Mouse (Mus musculus): ENCODE measurements at regions not wholly inside any gene's neighbourhood (a gene's known extent, or its start where the extent isn't known, plus 50 kb on each side); places are given as distances from the start of the nearest gene placed in this dataset.

DNA sequence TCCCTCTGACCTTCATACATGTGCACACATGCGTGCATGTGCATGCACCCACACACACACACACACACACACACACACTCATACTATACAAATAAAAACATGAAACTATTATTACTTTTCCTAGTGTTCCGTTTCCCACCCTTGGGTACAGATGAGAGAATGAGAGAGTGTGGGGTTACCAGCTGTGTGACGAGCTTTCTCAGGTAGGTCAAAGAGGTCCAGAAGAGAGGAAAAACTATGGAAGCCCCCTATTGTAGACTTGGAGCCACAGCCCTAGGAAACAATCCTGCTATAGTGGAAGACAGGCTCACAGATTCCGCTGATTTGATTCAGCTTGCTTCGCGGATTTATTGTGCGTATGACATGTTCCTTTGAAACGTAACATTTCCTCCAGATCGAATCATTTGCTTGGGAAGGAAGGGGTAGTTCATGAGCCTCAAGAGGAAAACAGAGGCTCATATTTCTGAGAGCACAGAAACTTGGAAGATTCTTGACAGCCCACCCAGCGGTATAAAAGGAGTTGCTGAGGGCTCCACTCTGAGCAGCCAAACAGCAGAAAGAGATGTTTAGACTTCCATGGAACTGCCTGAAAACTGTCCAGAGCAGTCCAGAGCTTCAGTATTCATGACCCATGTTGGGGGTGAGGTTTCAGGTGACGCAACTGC is 2486.9 kb upstream of the 5930422O12Rik start:
- no peak for DNase-seq (ENCODE audit: low spot score)
- intact Hi-C loops (cut with DNase I), result no loop called here

DNA sequence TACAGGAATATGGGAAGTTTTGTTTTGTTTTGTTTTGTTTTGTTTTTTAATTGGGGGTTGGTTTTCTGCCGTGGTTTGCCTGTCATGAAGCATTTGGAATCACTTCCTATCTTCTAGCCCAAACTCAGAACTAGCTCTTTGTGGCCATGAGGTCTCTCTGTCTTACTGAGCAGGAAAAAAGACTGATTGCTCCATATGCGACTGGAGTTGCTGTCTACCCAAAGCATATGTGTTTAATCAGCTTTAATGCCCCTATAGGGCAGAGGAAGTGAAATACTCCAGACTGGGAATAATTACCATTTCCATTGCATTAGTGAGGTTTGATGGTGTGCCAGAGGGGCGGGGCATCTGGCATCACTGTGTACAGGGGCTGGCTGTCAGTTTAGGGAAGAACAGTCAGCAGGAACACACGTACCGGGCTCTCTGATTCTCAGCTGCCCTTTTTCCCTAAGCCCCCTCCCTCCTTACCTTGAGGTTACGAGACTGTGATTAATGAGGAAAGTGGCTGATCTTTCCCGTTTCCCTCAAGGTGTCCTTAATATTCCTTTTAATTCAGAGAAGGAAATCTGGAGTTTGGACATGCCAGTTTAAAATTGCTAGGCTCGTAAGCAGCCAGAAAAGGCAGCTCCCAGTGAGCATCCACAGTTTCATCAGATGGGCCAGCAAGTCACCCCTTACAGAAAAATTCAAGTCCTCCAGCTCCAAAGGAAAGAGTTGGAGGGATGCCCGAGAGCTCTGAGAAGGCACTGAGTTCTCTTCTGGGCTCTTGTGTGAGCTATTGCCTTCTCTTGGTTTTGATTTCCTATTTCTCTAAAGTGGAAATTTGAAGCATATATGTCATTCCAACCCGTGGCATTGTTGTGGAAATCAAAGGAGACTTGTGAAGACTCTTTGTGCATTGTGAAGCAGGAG is 2482.1 kb upstream of the 5930422O12Rik start:
- no peak for DNase-seq (ENCODE audit: low spot score)
- intact Hi-C loops (cut with DNase I), result no loop called here

DNA sequence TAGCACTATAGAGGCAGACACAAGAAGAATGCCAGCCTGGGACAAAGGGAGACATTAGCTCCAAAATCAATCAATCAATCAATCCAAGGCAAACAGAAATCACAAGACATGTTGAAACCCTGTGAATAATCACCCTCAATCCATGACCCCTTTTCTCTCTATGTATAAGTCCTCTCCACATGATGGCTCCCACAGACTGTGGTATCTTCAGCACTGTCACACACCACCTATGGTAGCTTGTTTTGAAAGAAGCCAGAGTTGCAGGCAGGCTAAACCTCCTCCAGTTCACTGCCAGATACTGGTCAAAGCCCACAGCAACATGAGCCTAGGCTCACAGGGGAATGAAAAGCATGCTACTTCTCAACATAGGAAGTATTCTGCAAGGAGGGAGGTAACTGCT is 2475.7 kb upstream of the 5930422O12Rik start:
- DNase-seq (ENCODE audit: low spot score), result no peak
- intact Hi-C loops (cut with DNase I), result no loop called here

DNA sequence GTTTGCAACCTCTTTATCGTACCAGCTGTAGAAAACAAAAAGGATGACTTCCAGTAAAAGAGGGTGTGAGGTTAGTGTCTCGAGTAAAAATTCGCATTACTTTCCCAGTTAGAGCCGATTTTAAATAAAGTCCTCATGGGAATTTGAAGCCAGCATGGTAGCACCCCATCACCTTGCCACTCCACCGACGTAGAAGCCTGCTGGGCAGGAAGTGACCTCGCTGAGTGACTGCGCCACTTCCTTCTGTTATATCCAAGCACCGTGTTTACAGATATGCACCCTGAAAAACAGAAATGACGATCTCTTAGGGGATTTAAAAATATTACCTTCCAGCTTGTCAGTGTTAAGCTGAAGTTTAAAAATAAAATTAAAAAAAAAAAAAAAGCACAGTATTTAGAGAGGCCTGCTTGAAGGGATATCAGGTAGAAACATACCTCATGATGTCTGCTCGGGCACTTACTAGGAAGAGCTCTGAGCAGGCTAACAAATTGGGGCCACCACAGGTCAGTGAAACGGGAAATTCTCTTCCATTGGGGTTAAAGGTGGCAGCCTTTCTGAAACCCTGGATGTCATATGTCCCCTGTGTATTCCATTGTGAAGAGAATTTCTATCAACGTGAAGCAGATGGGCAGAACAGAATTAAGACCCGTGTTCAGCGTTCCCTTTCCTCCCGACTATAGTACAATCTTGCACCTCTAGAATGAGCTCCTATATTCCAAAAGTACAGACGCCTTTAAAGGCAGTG is 2468.9 kb upstream of the 5930422O12Rik start:
- DNase-seq (ENCODE audit: low spot score), result no peak
- intact Hi-C loops (cut with DNase I), result no loop called here

DNA sequence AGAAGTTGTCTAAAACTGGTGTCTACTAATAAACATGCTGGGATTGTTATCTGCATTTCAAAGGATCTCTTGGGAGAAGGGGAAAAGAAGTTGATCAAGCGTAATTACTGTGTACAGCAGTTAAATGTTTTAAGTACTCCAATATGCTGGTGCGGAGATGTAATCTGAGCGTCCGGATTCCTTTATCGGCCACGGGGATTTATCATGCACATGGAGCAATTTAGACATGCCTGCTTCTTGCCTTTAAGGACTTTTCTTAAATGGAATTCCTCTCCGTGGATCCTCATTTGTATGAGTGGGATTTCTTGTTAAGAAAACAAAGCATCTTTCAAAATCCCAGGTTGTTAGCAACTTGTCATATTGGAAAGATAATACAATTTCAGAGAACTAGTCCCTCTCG is 2468.0 kb upstream of the 5930422O12Rik start:
- intact Hi-C loops (cut with DNase I), result no loop called here
- no peak for DNase-seq (ENCODE audit: low spot score)

DNA sequence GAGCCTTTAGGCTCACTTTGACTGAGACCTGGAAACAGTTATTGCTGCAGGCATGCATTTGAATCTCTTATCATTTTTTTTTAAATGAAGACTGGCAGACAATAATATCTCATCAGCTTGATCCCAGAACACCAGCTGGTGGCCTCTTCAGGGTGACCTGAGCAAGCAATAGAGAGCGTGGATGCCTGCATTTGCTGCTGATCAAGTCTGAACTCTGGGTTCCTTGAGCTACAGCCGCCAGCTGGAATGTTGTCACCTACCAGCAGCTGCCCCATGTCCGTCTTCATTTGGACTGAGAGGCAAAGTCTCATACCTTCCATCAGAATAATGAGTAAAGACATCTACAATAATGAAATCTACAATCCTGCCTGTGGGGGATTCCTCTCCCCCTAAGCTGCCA is 2466.3 kb upstream of the 5930422O12Rik start:
- DNase-seq (ENCODE audit: low spot score), result no peak
- intact Hi-C loops (cut with DNase I), result no loop called here

DNA sequence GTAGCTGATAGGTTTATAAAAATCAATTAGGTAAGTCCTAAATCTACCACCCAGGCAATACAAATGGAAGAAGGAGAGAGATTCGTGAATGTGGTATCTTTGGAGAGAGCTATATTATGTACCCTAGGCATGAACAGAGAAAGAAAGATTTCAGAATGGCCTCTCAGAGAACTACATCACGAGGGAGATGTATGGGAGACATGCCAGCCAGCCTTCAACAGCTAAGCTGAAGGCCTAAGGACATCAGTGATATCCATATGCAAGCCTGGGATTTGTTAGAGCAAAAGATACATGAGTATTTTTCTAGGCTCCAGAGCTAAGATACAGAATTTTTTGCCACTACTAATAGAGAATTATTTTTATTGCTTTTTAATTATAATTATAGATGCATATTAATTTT is 2445.7 kb upstream of the 5930422O12Rik start:
- intact Hi-C loops (cut with DNase I), result no loop called here
- DNase-seq (ENCODE audit: low spot score), result no peak

DNA sequence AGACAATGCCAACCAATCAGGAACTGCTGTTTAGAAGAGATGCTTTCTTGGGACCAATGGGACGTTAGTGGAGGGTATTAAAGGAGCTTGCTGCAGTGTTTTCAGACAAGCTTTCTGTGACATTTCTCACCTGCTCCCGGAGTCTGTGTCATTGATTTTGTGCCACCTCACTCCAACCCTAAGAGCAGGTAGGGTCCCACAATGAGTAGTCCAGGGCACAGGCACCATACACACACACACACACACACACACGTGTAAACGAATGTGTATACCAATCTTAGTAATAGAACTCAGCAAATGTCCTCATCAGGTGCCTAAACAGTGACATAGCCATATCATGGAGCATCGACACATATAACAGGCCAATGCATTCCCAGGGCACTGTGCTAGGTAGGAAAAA is 2440.5 kb upstream of the 5930422O12Rik start:
- DNase-seq (ENCODE audit: low spot score), result no peak
- intact Hi-C loops (cut with DNase I), result no loop called here

DNA sequence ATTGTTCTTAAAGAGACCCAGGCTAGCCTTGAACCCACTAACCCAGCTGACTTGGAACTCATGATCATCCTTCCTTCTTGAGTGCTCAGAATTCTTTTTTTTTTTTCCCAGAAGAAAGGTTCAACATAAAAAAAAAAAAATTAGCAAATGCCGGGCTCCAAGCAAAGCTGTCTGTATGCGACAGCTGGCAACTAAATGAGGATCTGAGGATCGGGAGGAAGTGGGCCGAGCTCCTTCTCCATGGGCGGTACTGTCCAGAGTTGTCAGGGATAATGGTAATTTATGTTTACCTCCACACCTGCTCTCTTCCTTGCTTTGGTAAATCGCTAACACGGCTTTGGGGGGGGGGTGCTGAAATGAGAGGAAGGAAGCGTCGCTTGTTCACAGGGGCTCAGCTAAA is 2429.9 kb upstream of the 5930422O12Rik start:
- no peak for DNase-seq (ENCODE audit: low spot score)
- intact Hi-C loops (cut with DNase I), result no loop called here

DNA sequence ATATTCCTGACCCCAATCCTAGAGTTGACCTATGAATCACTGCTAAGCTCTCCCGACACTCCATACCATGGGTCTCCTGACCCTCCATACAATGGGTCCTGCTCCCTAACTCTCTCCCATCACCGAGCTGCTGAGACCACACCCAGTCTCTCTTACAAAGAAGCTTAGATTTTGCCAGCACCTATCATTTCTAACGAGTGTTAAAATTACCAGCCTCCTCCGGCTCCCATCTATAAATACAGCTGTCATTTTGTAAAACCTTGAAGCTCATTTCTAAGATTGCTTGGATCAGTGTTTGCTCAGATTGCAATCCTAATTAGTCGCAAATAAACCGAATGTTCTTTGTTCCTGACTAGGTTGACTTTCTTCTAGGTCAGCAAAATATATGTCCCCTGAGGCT is 2428.4 kb upstream of the 5930422O12Rik start:
- no peak for DNase-seq (ENCODE audit: low spot score)
- intact Hi-C loops (cut with DNase I), result no loop called here

DNA sequence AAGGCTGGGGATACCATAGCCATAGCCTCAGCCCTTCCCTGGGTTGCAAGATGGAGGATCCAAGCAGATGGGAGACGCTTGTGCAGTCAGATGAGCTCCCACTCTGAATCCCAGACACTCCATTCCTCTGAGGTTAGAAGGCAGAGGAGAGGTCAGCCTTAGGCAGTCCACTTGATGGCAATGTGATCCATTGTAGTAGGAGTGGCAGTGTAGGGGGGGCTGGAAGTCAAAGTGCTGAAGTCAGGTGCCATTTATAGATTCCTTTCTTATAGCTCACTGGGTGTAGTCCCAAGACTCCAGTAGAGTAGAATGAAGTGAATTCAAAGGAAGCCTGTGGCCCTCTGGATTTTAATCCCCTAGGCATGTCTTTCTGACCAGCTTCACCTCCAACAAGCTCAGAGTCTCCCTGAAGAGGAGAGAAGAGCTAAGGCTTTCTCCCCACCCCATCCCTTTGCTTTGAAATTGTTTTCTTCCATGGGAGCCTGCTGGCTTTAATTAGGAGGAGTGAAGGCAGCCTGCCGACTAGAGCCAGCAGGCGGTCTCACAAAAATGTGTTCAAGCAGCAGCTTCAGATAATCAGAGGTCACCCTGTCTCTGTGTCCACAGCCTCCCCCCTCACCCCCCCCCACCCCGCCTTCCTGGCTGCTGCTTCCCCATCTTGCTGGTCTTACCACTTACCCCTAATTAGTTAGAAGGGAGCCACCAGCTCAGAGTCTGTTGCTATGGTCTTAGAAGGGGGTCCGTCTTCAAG is 2426.4 kb upstream of the 5930422O12Rik start:
- no peak for DNase-seq (ENCODE audit: low spot score)
- intact Hi-C loops (cut with DNase I), result no loop called here

DNA sequence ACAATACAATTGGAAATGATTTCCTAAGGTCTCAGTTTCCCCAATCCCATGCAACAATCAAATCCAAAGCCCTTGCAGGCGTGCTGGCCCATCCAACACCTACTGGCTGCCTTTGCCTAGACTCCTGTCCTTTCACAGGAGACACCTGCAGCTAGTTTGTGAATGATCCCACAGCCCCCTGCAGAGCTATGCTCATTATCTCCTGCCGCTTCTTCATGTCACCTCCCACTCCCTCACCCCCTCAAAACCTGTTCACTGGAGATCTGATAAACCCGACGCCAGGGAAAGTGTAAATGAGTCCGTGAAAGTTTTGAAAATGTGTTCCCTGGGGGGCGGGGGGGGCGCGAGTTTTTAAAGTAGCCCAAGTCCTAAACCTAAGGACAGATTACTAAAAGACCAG is 2420.2 kb upstream of the 5930422O12Rik start:
- no peak for DNase-seq (ENCODE audit: low spot score)

DNA sequence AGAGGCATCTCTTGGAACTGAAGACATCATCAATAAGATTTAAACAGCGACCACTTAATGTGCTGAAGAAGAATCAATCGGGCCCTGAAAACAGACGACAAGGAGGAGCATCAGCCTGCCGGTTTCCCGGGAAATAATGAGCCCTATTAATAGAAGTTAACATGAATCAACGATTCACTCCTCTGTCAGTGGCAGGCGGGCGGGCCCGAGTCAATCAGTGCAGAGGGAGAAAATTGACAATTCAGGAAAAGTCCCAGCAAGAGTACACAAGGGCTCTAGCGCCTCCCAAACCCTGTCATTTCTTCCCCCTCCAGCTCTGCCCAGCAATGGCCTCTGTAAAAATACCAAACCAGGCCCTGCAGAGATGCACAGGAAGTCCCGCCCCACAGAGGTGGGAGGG is 2416.4 kb upstream of the 5930422O12Rik start:
- intact Hi-C loops (cut with DNase I), result no loop called here
- DNase-seq (ENCODE audit: low spot score), result no peak

More for the DNA sequence above, 2420.2 kb upstream of the 5930422O12Rik start:
- intact Hi-C loops (cut with DNase I), result no loop called here

DNA sequence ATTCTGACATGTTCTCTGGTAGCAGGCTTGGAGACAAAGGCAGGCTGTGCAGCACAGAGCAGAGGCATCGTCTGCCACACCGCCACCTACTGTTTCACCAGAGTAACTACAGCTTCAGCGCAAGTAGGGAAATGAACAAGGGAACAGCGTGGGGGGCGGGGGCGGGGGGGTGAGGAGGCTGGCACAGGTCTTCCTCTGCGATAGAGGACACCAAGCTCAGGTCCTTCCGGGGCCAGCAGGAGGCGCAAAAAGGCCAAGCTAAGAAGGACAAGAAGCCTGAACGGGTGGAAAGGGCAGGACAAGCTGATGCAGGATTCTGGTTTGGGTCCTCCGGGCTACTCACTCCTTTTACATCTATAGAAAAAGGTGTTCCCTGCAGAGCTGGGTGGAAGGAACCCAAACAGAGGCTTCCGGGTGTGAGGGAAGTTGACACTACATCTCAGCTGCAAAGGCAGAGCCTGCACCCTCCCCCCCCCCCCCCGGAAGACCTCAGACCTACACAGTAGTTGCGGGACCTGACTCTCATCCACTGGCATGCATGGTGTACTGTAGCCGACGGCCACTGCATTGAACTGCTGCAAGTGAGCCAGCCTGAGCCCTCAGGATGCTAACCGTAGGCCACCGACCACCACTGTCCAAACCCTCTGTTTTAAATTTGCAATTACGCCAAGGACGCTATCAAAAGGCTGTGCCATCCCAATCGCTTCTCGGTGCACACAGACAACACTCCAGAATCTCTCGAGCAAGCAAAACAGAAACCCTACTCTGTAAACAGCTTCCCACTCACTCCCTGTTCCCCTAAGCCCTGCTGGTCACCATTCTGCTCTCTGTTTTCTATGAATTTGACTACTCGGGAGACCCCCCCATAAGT is 2396.6 kb upstream of the 5930422O12Rik start:
- no peak for DNase-seq (ENCODE audit: low spot score)
- intact Hi-C loops (cut with DNase I), result loop anchor here (2.0 kb wide), 1 partner anchor 191 kb away; no protein-coding TSS in a partner anchor

DNA sequence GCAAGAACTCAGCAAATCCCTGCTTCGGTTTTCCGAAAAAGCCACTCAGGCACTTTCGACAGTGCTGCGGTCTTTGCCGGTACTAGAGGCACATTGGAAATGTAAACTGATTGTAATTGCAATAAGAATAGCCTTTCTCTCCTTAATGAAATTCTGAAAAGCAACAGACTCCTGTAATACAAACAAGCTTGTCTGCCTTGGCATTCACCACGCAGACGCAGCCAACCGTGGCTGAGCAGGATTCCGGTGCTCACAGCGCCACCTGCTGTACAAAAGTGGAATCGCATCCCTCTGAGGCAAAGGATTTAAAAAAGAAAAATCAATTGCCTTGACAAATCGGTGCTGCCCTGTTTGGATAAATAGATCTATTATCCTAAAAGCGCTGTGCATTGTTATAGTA is 2395.2 kb upstream of the 5930422O12Rik start:
- intact Hi-C loops (cut with DNase I), result loop anchor here (2.0 kb wide), 1 partner anchor 192 kb away; no protein-coding TSS in a partner anchor
- peak; percentile 37 for DNase-seq (ENCODE audit: low spot score)

DNA sequence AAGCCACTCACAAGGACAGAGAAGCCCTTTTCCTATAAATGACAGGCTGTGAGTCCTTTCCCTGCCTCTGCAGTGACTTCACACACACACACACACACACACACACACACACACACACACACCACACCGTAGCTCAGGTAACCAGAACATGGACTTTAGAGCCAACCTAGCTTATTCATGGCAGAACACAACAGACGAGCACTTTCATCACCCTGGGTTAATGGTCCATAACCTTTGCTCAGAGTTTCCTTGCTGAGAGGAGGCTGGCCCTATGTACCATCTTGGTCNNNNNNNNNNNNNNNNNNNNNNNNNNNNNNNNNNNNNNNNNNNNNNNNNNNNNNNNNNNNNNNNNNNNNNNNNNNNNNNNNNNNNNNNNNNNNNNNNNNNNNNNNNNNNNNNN is 2391.6 kb upstream of the 5930422O12Rik start:
- no peak for DNase-seq (ENCODE audit: low spot score)
- intact Hi-C loops (cut with DNase I), result no loop called here
